Mouse (Mus musculus): Measurements from ENCODE around the gene Ripor1.

The Ripor1 gene

GRCm38 (mm10) chr8:105623679-105624245, 18.7 kb downstream of the Ripor1 start:
- no peak for ATAC-seq (ENCODE audit: insufficient number of reproducible peaks, low FRiP score, low TSS enrichment)

- ATAC-seq (ENCODE audit: insufficient number of reproducible peaks, low FRiP score, low TSS enrichment), result no peak
Observed at GRCm38 (mm10) chr8:105624401-105624800, 19.3 kb downstream of the Ripor1 start.

- no peak for ATAC-seq (ENCODE audit: insufficient number of reproducible peaks, low FRiP score, low TSS enrichment)
Observed at GRCm38 (mm10) chr8:105624831-105625230, 19.8 kb downstream of the Ripor1 start.

DNA sequence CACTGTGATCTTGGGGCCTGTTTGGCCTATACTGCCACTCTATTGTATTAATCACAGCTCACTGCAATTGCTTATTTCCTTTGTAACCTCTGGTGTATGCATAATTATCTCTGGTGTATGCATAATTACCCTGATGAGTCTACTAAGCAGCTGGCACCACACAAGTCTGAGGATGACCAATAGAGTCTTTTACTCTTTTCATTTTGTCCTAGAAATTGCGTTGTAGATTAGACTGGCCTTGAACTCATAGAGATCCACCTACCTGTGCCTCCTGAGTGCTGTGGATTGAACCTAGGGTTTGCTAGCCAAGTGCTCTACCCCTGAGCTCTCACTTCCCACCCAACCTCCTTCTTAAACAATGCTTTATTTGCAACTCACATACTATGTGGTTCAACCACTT, 21.0 kb downstream of the Ripor1 start:
- no peak for ATAC-seq (ENCODE audit: insufficient number of reproducible peaks, low FRiP score, low TSS enrichment)

GRCm38 (mm10) chr8:105629337-105629736, 24.3 kb downstream of the Ripor1 start:
- no peak for ATAC-seq (ENCODE audit: insufficient number of reproducible peaks, low FRiP score, low TSS enrichment)

GRCm38 (mm10) chr8:105634771-105635458, 29.9 kb downstream of the Ripor1 start:
- ATAC-seq (ENCODE audit: insufficient number of reproducible peaks, low FRiP score, low TSS enrichment), result no peak

- ATAC-seq (ENCODE audit: insufficient number of reproducible peaks, low FRiP score, low TSS enrichment), result no peak
Observed at GRCm38 (mm10) chr8:105635481-105635880, 30.4 kb downstream of the Ripor1 start.

DNA sequence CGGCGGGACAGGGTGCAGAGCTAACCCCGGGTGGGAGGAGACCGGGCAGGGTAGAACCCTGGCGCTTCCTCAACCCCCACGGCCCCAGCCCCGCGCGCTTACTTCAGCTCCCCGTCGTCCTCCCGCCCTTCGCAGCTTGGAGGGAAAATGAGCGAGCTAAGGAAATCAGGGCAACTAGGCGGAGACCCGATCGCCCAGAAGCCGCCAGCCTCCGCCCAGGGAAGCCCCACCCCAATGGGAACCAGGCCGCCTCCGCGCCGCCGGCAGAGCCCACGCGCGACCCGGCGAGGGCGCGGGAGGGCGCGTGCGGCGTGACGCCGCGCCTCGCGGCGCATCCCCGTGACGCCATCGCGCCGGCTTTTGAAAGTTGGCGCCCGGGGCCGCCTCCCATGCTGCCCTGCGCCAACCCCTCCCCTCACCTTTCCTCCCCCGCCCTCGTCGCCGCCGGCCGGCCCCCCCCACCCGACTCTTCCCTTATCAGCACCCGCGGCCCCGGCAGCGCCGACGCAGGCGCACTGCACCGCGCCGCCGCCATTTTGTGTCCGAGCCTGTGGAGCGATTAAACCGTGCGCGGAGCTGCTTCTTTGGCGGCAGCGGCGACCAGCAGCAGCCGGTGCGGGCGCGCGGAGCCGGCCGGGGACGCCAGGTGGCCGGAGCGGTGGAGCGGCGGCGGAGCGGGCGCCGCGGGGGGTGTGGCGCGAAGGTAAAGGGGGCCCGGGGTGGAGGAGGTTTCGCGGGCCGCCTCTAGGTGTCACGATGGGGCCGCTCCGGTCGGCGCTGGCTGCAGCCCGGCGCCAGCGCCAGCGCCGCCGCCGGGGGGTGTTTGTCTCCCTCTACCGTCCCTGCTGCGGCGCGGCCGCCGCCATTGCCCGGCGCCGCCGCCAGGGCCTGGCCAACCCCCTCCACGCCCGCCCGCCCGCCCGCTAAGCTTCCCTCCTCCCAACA, 31.2 kb downstream of the Ripor1 start, which contains the start of gene Ctcf:
Gene Ctcf, plus strand, starts transcription at position 551 of the 945 bp plus-strand sequence.
- peak; percentile 77 for ATAC-seq (ENCODE audit: insufficient number of reproducible peaks, low FRiP score, low TSS enrichment)

DNA sequence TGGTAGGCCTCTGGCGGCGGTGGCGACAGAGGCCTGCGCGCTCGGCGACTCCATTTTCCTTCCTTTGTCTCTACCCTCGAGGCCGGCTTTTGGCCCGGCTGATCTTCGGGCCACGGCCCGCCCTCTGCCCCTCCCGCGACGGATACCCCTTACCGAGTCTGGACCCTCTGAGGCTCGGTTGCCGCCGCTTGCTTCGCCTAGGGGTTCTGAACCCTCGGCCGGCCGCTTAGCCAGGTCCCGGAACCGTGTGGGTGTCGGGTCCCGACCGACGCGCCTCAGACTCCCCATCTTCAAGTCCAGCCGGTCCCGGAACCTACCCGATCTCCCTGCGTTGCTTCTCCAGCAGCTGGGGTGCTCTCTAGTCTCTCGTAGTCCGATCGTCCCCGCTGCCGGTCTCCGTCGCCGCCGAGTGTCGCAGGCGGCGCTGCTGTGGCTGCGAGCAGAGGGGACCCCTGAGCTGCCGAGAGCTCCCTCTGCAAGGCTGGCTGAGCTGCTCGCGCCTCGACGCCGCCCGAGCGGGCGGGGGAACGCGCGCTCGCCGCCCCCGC, 32.0 kb downstream of the Ripor1 start, which contains the start of gene Agrp:
Gene Agrp, minus strand, starts transcription at position 431 of the 548 bp plus-strand sequence.
- ATAC-seq (ENCODE audit: insufficient number of reproducible peaks, low FRiP score, low TSS enrichment), result peak; percentile 40; the same call in 1 of the 2 replicates

GRCm38 (mm10) chr8:105637601-105638041, 32.6 kb downstream of the Ripor1 start:
- no peak for ATAC-seq (ENCODE audit: insufficient number of reproducible peaks, low FRiP score, low TSS enrichment)

- no peak for ATAC-seq (ENCODE audit: insufficient number of reproducible peaks, low FRiP score, low TSS enrichment)
Observed at GRCm38 (mm10) chr8:105638510-105638909, 33.5 kb downstream of the Ripor1 start.

DNA sequence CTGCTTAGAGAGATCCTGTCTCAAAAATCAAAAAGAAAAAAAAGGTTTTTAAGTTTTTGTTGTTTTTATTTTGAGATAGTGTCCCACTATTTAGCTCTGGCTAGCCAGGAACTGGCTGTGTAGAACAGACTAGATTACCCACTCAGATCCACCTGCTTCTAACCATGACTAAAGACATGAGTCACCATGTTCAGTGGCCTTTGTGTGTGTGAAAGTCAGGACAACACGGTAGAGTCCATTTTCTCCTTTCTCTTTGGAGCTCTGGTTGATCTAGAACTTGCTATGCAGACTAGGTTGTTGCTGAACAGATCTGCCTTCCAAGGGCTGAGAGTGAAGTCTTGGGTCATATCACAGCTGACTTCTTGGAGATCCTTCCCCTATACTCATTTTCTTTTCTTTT, 34.8 kb downstream of the Ripor1 start:
- ATAC-seq (ENCODE audit: insufficient number of reproducible peaks, low FRiP score, low TSS enrichment), result no peak

DNA sequence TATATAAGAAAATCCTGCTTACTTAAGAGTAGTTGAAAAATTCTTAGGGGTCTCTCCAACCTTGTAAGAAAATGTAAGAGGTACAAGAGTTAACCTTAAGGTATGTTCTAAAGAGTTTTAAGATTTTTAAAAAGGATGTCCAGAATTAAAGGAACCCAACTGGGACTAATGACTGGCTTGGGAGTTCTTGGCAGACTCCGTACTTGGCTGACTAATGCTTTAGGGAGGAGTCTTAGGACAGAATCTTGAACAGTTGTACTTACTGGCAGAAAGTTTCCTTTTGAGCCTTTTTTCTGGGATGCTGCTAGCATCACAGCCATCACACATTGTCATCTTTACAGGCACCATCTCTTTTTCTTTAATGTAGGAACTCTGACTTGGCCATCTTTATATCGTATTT, 35.5 kb downstream of the Ripor1 start:
- no peak for ATAC-seq (ENCODE audit: insufficient number of reproducible peaks, low FRiP score, low TSS enrichment)

GRCm38 (mm10) chr8:105645205-105645604, 40.1 kb downstream of the Ripor1 start:
- ATAC-seq (ENCODE audit: insufficient number of reproducible peaks, low FRiP score, low TSS enrichment), result no peak

GRCm38 (mm10) chr8:105648929-105649328, 43.9 kb downstream of the Ripor1 start:
- ATAC-seq (ENCODE audit: insufficient number of reproducible peaks, low FRiP score, low TSS enrichment), result no peak

- ATAC-seq (ENCODE audit: insufficient number of reproducible peaks, low FRiP score, low TSS enrichment), result no peak
Observed at GRCm38 (mm10) chr8:105657641-105658040, 52.6 kb downstream of the Ripor1 start.

DNA sequence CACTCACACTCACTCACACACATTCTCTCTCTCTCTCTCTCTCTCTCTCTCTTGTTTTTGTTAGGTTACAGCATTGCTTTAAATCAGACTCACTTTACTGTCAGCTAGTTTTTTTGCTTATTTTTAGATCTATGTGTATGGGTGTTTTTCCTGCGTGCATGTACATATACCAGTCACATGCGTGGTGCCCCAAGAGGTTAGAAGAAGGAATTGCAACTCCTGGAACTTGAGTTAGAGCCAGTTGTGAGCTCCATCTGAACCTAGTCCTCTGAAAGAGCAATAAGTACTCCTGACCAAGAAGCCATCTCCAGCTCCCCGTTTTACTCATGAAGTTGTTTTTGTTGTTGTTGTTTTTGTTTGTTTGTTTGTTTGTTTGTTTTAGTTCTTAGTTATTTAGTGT, 56.1 kb downstream of the Ripor1 start:
- no peak for ATAC-seq (ENCODE audit: insufficient number of reproducible peaks, low FRiP score, low TSS enrichment)
